Comparison of ENCODE assay signal across 18 mouse cellular contexts in the genomic region with DNA sequence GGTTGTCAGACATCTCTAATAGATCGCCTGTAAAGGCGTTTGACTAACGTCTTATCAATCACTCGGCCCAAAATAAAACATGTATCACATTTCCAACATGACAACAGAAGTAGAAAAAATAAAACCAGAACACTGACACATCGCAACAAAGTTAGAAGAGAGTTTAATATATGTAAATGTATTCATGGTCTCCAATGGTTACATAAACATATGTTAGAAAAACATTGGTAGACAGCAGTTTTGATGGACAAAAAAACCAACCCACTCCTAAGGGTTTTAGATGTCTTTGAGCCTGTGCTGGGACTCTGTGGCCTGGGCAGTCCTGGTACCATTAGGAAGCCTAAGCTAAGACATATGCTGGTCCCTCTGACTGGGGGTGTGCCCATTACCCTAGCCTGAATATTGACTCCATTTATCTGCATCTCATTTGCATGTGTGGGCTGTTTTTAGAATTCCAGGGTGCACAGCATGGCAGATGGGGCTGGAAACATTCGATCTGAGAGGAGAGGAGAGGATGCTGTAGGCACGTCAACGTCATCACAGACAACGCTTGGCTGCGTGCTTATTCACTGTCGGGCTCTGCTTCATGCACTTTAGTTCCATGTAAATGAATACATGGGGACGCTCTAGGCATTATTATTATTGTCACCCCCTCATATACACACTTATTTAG. TPM values are rescaled to one million over a fixed set of nuclear protein-coding genes. Genes with fewer than 3 reads are reported as not detected.
DNase-seq lines count a peak whose midpoint lies in the region; ATAC-seq and TF ChIP-seq lines count a peak whose summit lies in the region.
"Had no signal": no experiment of that assay in that cellular context is flagged by ENCODE, and none has a peak within 500 bp of the region (broad histone marks: within the 10 kb centered on the region; RNA-seq: fewer than 3 reads in every experiment).

No protein-coding gene starts in this region.

- H3K9me3 ChIP-seq in hindbrain, embryonic 12.5 days (replicated peaks) = no peaks in the 10 kb centered on the region
- H3K9me3 ChIP-seq in hindbrain, embryonic 10.5 days = no peaks in the 10 kb centered on the region
- H3K9me3 ChIP-seq in forebrain, embryonic 14.5 days (replicated peaks; ENCODE audit: control insufficient read depth, low read length) = no peaks in the 10 kb centered on the region
- H3K9me3 ChIP-seq: liver, embryonic 15.5 days had no signal

- H3K36me3 ChIP-seq in hindbrain, embryonic 12.5 days = no peaks in the 10 kb centered on the region
- no peaks in the 10 kb centered on the region for H3K36me3 ChIP-seq in hindbrain, embryonic 10.5 days
- no peaks in the 10 kb centered on the region for H3K36me3 ChIP-seq in forebrain, embryonic 14.5 days (ENCODE audit: control insufficient read depth, insufficient read depth, low read length)
- H3K36me3 ChIP-seq: liver, embryonic 15.5 days had no signal

- peak; percentile 41; the same call in 1 of the 2 replicates for ATAC-seq in hindbrain, embryonic 12.5 days (ENCODE audit: low FRiP score)
- peak; percentile 85 for ATAC-seq in forebrain, embryonic 14.5 days

- no peak for DNase-seq in hindbrain, embryonic 10.5 days (ENCODE audit: low spot score)
- peak; percentile 66 for DNase-seq in forebrain, embryonic 14.5 days (ENCODE audit: low spot score)
- peak; percentile 67 to 73 for DNase-seq in layer of hippocampus, adult 8-10 months (ENCODE audit: low spot score in 2 of 2)
- peak; percentile 71 for DNase-seq in right cerebral cortex, adult 18-20 months
- DNase-seq in ovary, postnatal 14 days (ENCODE audit: low spot score) = no peak
- no peak for DNase-seq in urinary bladder, postnatal 10 days (ENCODE audit: low spot score)
- DNase-seq in cerebellum, adult 2 months = no peak
- DNase-seq: kidney, adult 2 months; thymus, postnatal 36 days had no signal

- H3K4me2 ChIP-seq in hindbrain, embryonic 12.5 days (replicated peaks) = no peak overlapping the region
- no peak overlapping the region for H3K4me2 ChIP-seq in forebrain, embryonic 14.5 days (ENCODE audit: low read length)
- H3K4me2 ChIP-seq: liver, embryonic 15.5 days had no signal

- no peak overlapping the region for H3K27ac ChIP-seq in hindbrain, embryonic 12.5 days
- no peak overlapping the region for H3K27ac ChIP-seq in hindbrain, embryonic 10.5 days
- H3K27ac ChIP-seq in forebrain, embryonic 14.5 days (ENCODE audit: low read depth, low read length) = peak overlapping the region; percentile 72
- H3K27ac ChIP-seq in cerebellum, adult 2 months (ENCODE audit: insufficient read depth, low read length) = no peak overlapping the region
- H3K27ac ChIP-seq: liver, embryonic 15.5 days had no signal

- peaks cover 4% of the 10 kb centered on the region; the same call in 1 of the 2 replicates for H3K4me1 ChIP-seq in hindbrain, embryonic 12.5 days
- peaks cover 23% of the 10 kb centered on the region for H3K4me1 ChIP-seq in hindbrain, embryonic 10.5 days (replicated peaks)
- peaks cover 8% of the 10 kb centered on the region; the same call in 1 of the 2 replicates for H3K4me1 ChIP-seq in forebrain, embryonic 14.5 days (ENCODE audit: control insufficient read depth, insufficient read depth, low read length)
- H3K4me1 ChIP-seq in cerebellum, adult 2 months (ENCODE audit: control insufficient read depth, insufficient read depth, low read length) = no peaks in the 10 kb centered on the region
- H3K4me1 ChIP-seq: liver, embryonic 15.5 days had no signal

- no peak overlapping the region for H3K9ac ChIP-seq in hindbrain, embryonic 12.5 days
- H3K9ac ChIP-seq in forebrain, embryonic 14.5 days (ENCODE audit: low read length) = no peak overlapping the region
- H3K9ac ChIP-seq: liver, embryonic 15.5 days had no signal

- WGBS in hindbrain, embryonic 12.5 days = 79% methylated on average over 12 of the region's 12 CpGs
- WGBS in hindbrain, embryonic 10.5 days = 86% methylated on average over 12 of the region's 12 CpGs
- 73% methylated on average over 12 of the region's 12 CpGs for WGBS in forebrain, embryonic 14.5 days
- 56% methylated on average over 12 of the region's 12 CpGs for WGBS in cerebellum, adult 2 months

- TF ChIP-seq POLR2A in cerebellum, adult 2 months (IDR thresholded peaks at IDR 0.05; ENCODE audit: borderline replicate concordance, insufficient read depth, low read length) = no peak

- H3K4me3 ChIP-seq in hindbrain, embryonic 12.5 days = no peak overlapping the region
- H3K4me3 ChIP-seq in hindbrain, embryonic 10.5 days = no peak overlapping the region
- no peak overlapping the region for H3K4me3 ChIP-seq in forebrain, embryonic 14.5 days (ENCODE audit: low read depth, low read length)
- no peak overlapping the region for H3K4me3 ChIP-seq in cerebellum, adult 2 months (replicated peaks; ENCODE audit: insufficient read depth, low read depth, low read length)
- H3K4me3 ChIP-seq: erythroblast, embryonic 14.5 days; liver, embryonic 15.5 days; myocyte had no signal

- TF ChIP-seq CTCF in cerebellum, adult 2 months (IDR thresholded peaks at IDR 0.05; ENCODE audit: borderline replicate concordance, insufficient read depth, low read depth, low read length) = no peak

- H3K27me3 ChIP-seq in hindbrain, embryonic 12.5 days = 0 out of 2 replicates have a peak, but pooled peaks cover under 1% of the 10 kb centered on the region
- peaks cover 10% of the 10 kb centered on the region for H3K27me3 ChIP-seq in hindbrain, embryonic 10.5 days (ENCODE audit: insufficient read depth, poor library complexity, severe bottlenecking)
- no peaks in the 10 kb centered on the region for H3K27me3 ChIP-seq in forebrain, embryonic 14.5 days (replicated peaks; ENCODE audit: control insufficient read depth, insufficient read depth, low read length)
- no peaks in the 10 kb centered on the region for H3K27me3 ChIP-seq in cerebellum, adult 2 months (ENCODE audit: control insufficient read depth, insufficient read depth, low read length)
- H3K27me3 ChIP-seq: liver, embryonic 15.5 days had no signal

RNA-seq across cellular contexts. Expression of a gene that starts 25.1 kb away (rescaled TPM):
- polyA plus RNA-seq in hindbrain, embryonic 12.5 days (2016; fragmentation: Nextera tagmentation; extraction: Ambion mirVana) = not detected in 2 replicates
- polyA plus RNA-seq in hindbrain, embryonic 10.5 days (2016; fragmentation: Nextera tagmentation; extraction: Ambion mirVana) = not detected in 2 replicates
- polyA plus RNA-seq in forebrain, embryonic 14.5 days (2014; fragmentation: Nextera tagmentation; extraction: Ambion mirVana) = not detected in 2 replicates
- under 1 TPM in 2 of 4 experiments, not detected in 2; 0.25 to 0.47 TPM for total RNA-seq in layer of hippocampus, adult 8-10 months (2022)
- 0.16 and 0.18 TPM in 2 replicates for polyA plus RNA-seq in cerebellum, adult 2 months (2012; rRNA removed)
- total RNA-seq: granulocyte monocyte progenitor cell, adult 5-6 weeks; left cerebral cortex, postnatal 10 days; megakaryocyte progenitor cell, adult 5-6 weeks; MEL had no signal
- polyA plus RNA-seq: heart, postnatal 0 days had no signal

RNA-seq across cellular contexts. Expression of a gene that starts 27.5 kb away (rescaled TPM):
- polyA plus RNA-seq in hindbrain, embryonic 12.5 days (2016; fragmentation: Nextera tagmentation; extraction: Ambion mirVana) = 1.6 and 1.7 TPM in 2 replicates
- polyA plus RNA-seq in hindbrain, embryonic 10.5 days (2016; fragmentation: Nextera tagmentation; extraction: Ambion mirVana) = 3.2 and 3.5 TPM in 2 replicates
- 0.61 and 0.95 TPM in 2 replicates for polyA plus RNA-seq in forebrain, embryonic 14.5 days (2014; fragmentation: Nextera tagmentation; extraction: Ambion mirVana)
- under 1 TPM in 1 of 4 experiments, not detected in 3; 0.21 TPM for total RNA-seq in layer of hippocampus, adult 8-10 months (2022)
- 0.05 and 0.06 TPM in 2 replicates for polyA plus RNA-seq in cerebellum, adult 2 months (2012; rRNA removed)
- total RNA-seq: granulocyte monocyte progenitor cell, adult 5-6 weeks; megakaryocyte progenitor cell, adult 5-6 weeks; MEL had no signal
- polyA plus RNA-seq: erythroblast, embryonic 14.5 days had no signal

Comparison
In these comparisons a context has a peak if more than half of its experiments do, and no peak if none do; other contexts are left out.
1. DNase-seq: peak in forebrain, embryonic 14.5 days (single experiment), layer of hippocampus, adult 8-10 months (2 of 2) and right cerebral cortex, adult 18-20 months (single experiment); none in hindbrain, embryonic 10.5 days (single experiment), ovary, postnatal 14 days (single experiment), urinary bladder, postnatal 10 days (single experiment) and cerebellum, adult 2 months (0 of 2).